Comparison of ENCODE assay signal across 22 mouse cellular contexts in the genomic region with DNA sequence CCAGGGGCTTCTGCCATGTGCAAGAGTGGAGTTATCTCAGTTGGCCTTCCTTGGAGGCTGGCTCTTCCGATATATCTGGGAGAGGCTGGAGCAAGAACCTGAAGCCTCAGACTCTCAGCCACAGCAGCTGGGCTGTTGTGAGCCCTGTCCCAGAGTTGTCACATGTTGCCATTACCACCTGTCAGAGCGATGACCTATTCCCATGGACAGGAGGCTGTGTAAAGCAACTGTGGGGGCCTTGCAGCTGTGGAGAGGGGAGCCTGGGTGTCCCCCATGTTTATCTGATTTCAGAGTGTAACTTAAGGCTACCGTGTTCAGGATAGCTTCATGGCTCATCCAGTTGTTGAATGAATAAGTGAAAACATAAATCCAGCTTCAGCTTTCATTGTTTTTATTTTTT.
"Had no signal": no experiment of that assay in that cellular context is flagged by ENCODE, and none has a peak within 500 bp of the region (broad histone marks: within the 10 kb centered on the region; RNA-seq: fewer than 3 reads in every experiment).

No protein-coding gene starts in this region.

- H3K4me3 ChIP-seq: left cerebral cortex, adult 2 months; liver, embryonic 13.5 days; neural tube, embryonic 12.5 days; neural tube, embryonic 15.5 days had no signal

- H3K27ac ChIP-seq: left cerebral cortex, adult 2 months; liver, embryonic 13.5 days; macrophage; neural tube, embryonic 12.5 days; neural tube, embryonic 15.5 days had no signal

- H3K4me2 ChIP-seq: liver, embryonic 13.5 days; lung, embryonic 14.5 days; neural tube, embryonic 12.5 days; neural tube, embryonic 15.5 days had no signal

- H3K9me3 ChIP-seq: liver, embryonic 13.5 days; neural tube, embryonic 12.5 days; neural tube, embryonic 15.5 days had no signal

- ATAC-seq: inflammation-experienced regulatory T-cells, adult 6 months; intestine, embryonic 16.5 days; lung, postnatal 0 days had no signal

- H3K36me3 ChIP-seq: liver, embryonic 13.5 days; neural tube, embryonic 12.5 days; neural tube, embryonic 15.5 days had no signal

- H3K9ac ChIP-seq: liver, embryonic 13.5 days; lung, embryonic 14.5 days; neural tube, embryonic 12.5 days; neural tube, embryonic 15.5 days had no signal

- H3K27me3 ChIP-seq: liver, embryonic 13.5 days; neural tube, embryonic 12.5 days; neural tube, embryonic 15.5 days had no signal

- DNase-seq: kidney, adult 18-20 months; kidney, adult 9 months; kidney, postnatal 14 days; kidney, postnatal 4 days; layer of hippocampus, postnatal 36 days; left cerebral cortex, postnatal 4 days; liver, embryonic 13.5 days; lung, embryonic 14.5 days; midbrain, embryonic 14.5 days; right cerebral cortex, adult 18-20 months; right cerebral cortex, postnatal 14 days; spleen, adult 18-20 months; thymus, adult 2 months; thymus, postnatal 14 days; thymus, postnatal 4 days had no signal

- H3K4me1 ChIP-seq: liver, embryonic 13.5 days had no signal
